Mouse (Mus musculus): ENCODE data around the gene Jund.

DNA sequence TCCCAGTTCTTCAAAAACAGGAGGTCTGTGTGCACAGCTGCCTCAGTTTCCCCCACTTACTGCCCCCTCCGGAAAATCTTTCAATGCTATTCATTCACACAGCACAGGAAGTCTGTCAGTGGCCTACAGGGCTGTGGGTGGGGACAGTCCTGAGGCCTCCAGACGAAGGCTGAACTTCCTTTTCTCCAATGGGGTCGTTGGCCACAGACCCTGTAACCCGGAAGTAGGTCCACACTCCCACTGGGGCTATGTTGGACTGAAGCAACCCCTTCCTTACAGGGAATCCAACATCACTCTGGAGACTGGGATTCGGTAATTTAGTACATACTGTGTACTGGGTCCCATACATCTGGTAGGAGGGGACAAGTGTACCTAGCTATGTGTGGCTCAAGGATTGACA is 5.1 kb upstream of the Jund start:
- no peak for TF ChIP-seq CTCF (IDR thresholded peaks at IDR 0.05)
- no peak for TF ChIP-seq EP300 (IDR thresholded peaks at IDR 0.05)
